Mouse (Mus musculus) mouse trophoblast stem cell (cell line): ENCODE results near the gene Nfyc.

Experiments used
- in situ Hi-C, 2 experiments: fragments of 300-500 bp; cut with MseI, MboI; formaldehyde crosslinking; loops; 2 replicates in 1 of 2; 3 replicates in 1 of 2; pipeline ENCODE4 v1.15.1; 2025

The Nfyc gene

DNA sequence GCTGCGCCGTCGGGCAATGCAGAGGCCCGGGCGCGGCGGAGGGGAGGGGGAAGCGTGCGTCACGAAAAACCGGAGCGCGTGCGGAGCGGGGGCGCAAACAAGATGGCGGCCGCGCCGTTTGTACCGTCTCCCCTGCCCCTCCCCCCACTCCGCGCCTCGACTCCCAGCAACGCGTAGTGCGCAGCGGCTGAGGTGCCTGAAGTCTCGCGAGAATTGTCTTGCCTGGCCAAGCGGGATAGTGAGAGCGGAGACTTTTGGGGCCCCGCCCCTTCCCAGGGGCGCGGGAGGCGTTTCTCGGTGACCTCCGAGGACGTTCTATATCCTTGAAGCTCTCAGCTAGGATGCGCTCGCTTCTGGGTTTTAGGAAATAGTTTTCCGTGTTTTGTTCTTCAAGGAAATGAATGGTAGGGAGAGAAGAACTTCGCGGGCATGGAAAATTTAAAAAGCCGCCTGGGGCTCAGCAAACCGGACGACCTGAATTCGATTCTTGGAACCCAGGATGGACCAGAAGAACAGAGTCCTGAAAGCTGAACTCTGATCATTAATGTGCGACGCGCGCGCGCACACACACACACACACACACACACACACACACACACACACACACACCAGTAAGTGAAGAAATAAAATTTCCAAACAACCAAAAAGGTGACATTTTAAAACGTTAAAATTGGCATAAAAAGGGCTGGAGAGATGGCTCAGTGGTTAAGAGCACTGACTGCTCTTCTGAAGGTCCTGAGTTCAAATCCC lies 5.6 kb downstream of the Nfyc start:
- in situ Hi-C loops, result no loop called here

DNA sequence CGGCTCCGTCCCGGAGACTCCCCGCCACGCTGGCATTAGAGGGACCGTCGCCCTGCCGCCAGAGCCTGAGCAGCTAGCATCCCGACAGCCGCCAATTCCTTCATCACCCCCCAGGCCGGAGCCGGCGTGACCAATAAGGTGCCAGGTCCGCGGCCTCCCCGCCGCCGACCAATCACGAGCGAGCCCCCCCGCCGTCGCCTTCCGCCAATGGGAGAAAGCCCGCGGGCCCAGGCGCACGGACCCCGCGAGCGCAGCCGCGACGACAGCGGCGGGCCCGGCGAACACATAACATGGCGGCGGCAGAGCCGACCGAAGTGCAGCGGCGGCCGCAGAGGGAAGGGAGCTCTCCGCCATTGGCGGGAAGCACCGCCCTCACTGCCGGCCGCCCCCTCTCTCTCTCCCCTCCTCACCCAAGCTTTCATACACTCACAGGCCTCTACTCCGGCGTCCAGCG lies 6.2 kb downstream of the Nfyc start:
- in situ Hi-C loops, result no loop called here

DNA sequence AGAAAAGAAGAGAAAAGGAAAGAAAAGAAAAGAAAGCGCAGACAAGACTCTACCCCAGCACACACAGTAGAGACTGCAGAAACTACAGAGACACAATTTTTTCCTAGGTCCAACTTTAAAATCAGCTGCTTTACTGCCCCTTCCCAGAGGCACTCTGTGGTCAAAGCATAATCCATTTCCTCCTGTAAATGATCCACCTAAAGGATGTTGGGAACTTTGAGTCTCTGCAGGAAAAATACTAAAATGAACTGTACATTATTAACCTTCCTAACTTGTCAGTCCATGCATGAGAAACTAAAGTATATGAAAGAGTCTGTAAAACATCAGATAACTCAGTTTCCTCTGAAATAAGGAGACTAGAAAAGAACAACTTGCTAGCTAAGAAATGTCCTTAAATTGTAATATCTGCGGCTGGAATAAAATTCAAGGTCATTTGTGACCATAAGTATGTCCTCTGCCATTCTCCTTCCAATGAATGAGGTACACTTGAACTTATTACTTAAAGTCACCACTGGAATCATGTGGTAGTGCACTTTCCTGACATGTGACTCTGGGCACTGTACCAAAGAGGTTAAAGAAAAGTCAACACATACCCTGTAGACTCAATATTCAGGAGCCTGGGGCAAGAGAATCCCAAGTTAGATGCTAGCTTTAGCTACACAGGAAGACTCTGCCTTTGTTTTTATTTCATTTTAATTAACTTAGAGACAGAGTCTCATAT lies 9.0 kb downstream of the Nfyc start:
- in situ Hi-C loops, result no loop called here

GRCm38 (mm10) chr4:120819871-120820270 lies 11.5 kb downstream of the Nfyc start:
- in situ Hi-C loops, result no loop called here

DNA sequence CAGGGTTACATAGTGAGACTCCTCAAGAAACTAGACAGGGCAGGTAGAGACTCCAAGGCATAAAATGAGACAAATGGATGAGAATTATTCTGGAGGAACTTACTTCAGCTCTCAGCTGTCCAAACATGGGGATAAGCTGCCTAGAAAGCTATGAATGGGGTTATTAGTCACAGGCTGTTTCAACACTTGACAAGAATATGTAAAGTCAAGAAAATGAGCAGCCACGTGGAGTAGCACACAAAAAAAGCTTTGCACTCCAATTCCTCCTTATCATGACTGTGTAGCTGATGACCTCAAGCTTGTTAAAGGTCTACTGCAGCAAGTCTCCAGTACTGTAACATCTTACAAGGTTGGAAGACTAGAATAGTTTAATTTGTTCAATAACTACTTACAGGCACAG lies 12.1 kb downstream of the Nfyc start:
- in situ Hi-C loops, result no loop called here

DNA sequence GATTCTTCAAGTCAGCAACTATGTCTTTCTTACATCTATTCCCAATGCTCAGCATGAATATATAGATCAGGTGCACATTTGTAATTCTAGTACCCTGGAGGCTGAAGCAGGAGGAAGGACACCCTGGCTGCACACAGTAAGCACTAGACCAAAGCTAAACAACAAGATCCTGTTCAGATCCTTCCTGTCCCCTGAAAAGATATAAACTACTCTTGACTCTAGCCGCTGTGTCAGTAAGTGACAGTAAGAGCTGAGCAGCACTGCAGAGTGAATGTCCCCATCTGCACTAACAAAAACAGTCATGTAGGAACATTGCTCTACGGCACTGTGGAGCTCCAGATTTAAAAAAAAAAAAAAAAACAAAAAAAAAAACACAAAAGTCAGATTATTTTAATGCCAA lies 13.4 kb downstream of the Nfyc start:
- in situ Hi-C loops, result no loop called here

- in situ Hi-C loops, result no loop called here
These were observed 14.2 kb downstream of the Nfyc start for GRCm38 (mm10) chr4:120817002-120817774.

- in situ Hi-C loops, result no loop called here
These were observed 15.6 kb downstream of the Nfyc start for GRCm38 (mm10) chr4:120815622-120816334.

- in situ Hi-C loops, result no loop called here
These were observed 16.2 kb downstream of the Nfyc start for GRCm38 (mm10) chr4:120815163-120815562.

DNA sequence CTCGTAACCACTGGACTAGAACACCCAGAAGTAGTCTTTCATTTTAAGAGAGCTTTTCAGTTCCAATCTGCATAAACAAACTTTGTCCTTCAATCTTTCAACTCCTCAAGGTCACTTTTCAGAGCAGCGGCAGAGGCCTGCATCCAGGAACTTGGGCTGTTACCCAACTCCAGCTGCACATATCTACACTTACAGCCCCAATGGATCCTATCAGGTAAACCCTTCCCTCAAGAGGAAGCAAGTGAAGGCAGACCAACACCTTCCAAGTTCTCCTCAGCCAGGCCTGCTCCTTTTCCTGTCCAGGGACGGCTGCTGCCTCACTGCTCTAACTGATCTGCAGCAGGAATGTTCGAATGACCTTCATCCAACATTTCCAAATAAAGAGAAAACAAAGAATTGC lies 17.2 kb downstream of the Nfyc start:
- in situ Hi-C loops, result no loop called here

GRCm38 (mm10) chr4:120813762-120814161 lies 17.6 kb downstream of the Nfyc start:
- in situ Hi-C loops, result no loop called here

GRCm38 (mm10) chr4:120805816-120806215 lies 25.6 kb downstream of the Nfyc start:
- in situ Hi-C loops, result no loop called here

- in situ Hi-C loops, result no loop called here
These were observed 29.9 kb downstream of the Nfyc start for GRCm38 (mm10) chr4:120801446-120801845.

- in situ Hi-C loops, result no loop called here
These were observed 30.7 kb downstream of the Nfyc start for GRCm38 (mm10) chr4:120800691-120801090.

DNA sequence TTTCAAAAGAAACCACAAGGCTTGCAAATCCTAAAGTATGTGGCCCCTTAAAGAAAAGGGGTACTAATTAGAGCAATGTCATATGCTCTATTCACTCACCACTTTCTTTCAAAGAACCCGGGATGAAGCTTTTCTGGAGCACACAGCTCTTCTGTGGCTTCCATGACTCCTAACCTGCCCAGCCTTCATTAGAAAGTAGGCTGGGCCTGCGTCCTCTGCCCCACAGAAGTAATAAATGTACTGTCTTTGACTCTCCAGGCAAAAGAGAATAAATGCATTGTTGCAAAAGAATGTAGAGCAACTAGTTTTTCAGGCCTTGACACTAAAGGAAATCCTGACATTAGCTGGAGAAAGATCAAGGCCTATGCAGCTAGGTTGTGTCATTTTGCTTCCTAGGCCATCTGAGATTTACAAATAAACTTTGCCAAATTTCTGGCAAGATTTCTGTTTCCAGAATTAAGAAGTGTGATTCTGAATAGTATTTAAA lies 31.6 kb downstream of the Nfyc start:
- in situ Hi-C loops, result no loop called here

DNA sequence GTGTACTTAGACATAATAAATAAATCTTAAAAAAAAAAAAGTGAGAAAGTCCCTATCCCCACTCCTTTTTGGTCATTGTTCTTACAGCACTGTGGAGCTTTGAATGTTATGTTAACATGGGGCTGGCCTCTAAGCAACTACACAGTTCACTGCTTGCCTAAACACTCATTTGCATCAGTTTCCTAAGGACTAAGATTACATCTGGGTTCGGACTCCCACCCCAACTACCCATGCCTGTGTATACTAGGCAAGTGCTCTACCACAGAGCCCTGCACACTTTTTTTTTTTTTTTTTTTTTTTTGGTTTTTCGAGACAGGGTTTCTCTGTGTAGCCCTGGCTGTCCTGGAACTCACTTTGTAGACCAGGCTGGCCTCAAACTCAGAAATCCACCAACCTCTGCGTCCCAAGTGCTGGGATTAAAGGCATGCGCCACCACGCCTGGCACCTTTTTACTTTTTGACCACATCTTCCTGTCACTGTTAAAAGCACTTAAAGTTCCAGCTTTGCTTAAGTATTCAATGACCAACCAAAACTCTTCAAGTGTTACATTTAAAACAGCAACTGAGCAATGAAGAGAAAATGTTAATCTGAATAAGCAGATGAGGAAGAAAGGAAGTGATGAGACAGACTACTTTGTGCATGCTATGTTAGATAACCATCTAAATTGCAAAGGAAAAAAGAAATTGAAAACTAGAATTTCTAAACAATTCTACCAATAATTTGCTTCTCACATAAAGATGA lies 33.2 kb downstream of the Nfyc start:
- in situ Hi-C loops, result no loop called here

- in situ Hi-C loops, result no loop called here
These were observed 34.7 kb downstream of the Nfyc start for GRCm38 (mm10) chr4:120796687-120797086.

GRCm38 (mm10) chr4:120795646-120796045 lies 35.7 kb downstream of the Nfyc start:
- in situ Hi-C loops, result no loop called here

- in situ Hi-C loops, result no loop called here
These were observed 38.5 kb downstream of the Nfyc start for GRCm38 (mm10) chr4:120792918-120793317.

DNA sequence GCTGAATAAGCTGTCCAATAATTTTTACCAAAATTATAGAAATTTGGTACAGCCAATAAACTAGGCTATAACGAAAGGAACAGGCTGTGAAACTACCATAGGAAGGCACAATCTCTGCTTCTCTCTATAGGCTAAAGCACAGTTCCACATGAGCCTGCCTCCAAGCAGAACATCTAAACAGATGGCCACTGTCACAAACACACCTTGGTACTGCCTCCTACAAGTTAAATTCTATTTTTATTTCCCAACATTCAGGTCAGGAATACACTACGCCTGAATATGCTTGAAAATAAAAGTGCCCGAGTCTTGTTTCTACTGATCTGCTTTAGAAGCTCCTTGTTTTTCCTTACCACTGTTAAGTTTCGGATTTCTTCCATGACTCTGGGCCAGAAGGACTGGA lies 41.3 kb downstream of the Nfyc start:
- in situ Hi-C loops, result no loop called here

DNA sequence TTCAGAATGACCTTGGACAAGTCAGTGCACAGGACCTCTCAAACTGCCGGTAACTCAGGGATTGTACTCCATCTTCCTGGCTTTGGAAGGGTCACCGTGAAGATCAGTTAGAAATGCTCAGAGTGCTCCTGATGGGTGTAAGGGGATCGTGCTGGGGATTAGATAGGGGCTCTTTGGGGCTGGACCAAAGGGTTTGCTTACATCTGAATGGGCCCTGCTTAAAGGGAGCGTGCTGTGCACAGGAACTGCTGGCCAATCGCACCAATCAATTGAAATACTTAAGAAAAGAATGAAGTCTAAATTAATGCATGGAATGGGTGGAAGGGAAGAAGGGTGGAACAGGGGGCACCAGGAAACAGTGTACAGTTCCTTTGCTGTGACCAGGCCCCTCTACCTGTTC lies 75.6 kb downstream of the Nfyc start:
- in situ Hi-C loops, result no loop called here
